Comparison of ENCODE assay signal across 8 mouse cellular contexts in the genomic region with DNA sequence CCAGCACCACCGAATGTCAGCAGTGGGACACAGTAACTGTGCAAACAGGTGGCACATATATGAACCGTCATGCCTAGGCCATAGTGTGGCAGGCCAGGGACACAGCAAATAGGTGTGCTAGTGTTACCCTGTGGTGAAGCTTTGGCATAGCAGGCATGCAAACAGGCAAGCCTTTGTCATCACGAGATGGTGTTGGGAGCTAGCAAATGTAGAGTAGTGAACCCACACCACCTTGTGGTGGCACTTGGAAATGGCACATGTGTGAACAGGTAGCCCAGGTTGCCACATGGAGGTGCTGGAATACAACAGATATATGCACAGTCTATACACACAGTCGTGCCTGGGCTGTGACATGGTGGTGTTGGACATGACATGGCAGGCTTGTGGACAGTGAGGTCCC. TPM values are rescaled to one million over a fixed set of nuclear protein-coding genes. Genes with fewer than 3 reads are reported as not detected.
DNase-seq lines count a peak whose midpoint lies in the region; ATAC-seq and TF ChIP-seq lines count a peak whose summit lies in the region.

No protein-coding gene starts in this region.

- peak; percentile 75 for ATAC-seq in forebrain, postnatal 0 days
- ATAC-seq in hindbrain, embryonic 15.5 days (ENCODE audit: low FRiP score, low read depth), result peak; percentile 62; the same call in 1 of the 2 replicates

- no peaks in the 10 kb centered on the region for H3K79me2 ChIP-seq in MEL (ENCODE audit: control insufficient read depth, insufficient read depth, low read length, poor library complexity)

- peaks cover 0 to 3% of the 10 kb centered on the region in 2 experiments; a peak in 1 of 4 replicates for H3K4me1 ChIP-seq in MEL (ENCODE audit: control insufficient read depth in 1 of 2, insufficient read depth in 2 of 2, low read length in 2 of 2)
- H3K4me1 ChIP-seq in forebrain, postnatal 0 days (ENCODE audit: insufficient read depth), result no peaks in the 10 kb centered on the region
- no peaks in the 10 kb centered on the region for H3K4me1 ChIP-seq in hindbrain, embryonic 15.5 days (replicated peaks)

- no peak for TF ChIP-seq EP300 in MEL (IDR thresholded peaks at IDR 0.05; ENCODE audit: low read depth in 1 of 2, low read length in 2 of 2)

- TF ChIP-seq RAD21 in MEL (IDR thresholded peaks at IDR 0.05; ENCODE audit: low read depth, low read length), result peak; percentile 92

- peak; percentile 83 for DNase-seq in MEL (ENCODE audit: low read depth, low spot score)
- DNase-seq in cerebellum, adult 11 months, result peak; percentile 55
- DNase-seq in forebrain, postnatal 0 days, result peak; percentile 90
- DNase-seq in layer of hippocampus, postnatal 25 days (ENCODE audit: extremely low spot score in 1 of 2, low spot score in 1 of 2), result peak; percentile 71 to 88
- DNase-seq in lung, postnatal 36 days, result peak; percentile 92
- peak; percentile 82 for DNase-seq in retina, embryonic 14.5 days (ENCODE audit: low spot score)
- peak; percentile 75 for DNase-seq in thymus, postnatal 25 days

- no peak overlapping the region for H3K4me2 ChIP-seq in forebrain, postnatal 0 days (ENCODE audit: low read depth)
- H3K4me2 ChIP-seq in hindbrain, embryonic 15.5 days, result no peak overlapping the region

- H3K36me3 ChIP-seq in MEL (ENCODE audit: control insufficient read depth in 1 of 2, insufficient read depth in 2 of 2, low read length in 2 of 2), result no peaks in the 10 kb centered on the region
- no peaks in the 10 kb centered on the region for H3K36me3 ChIP-seq in forebrain, postnatal 0 days (ENCODE audit: insufficient read depth)
- H3K36me3 ChIP-seq in hindbrain, embryonic 15.5 days, result no peaks in the 10 kb centered on the region

- H3K4me3 ChIP-seq in MEL (ENCODE audit: control insufficient read depth in 1 of 2, insufficient read depth in 1 of 2, low read depth in 2 of 2, low read length in 2 of 2), result no peak overlapping the region
- H3K4me3 ChIP-seq in forebrain, postnatal 0 days (ENCODE audit: low read depth, low read length), result no peak overlapping the region
- no peak overlapping the region for H3K4me3 ChIP-seq in hindbrain, embryonic 15.5 days

- WGBS in forebrain, postnatal 0 days, result 29% methylated on average over 4 of the region's 4 CpGs
- 37% methylated on average over 4 of the region's 4 CpGs for WGBS in hindbrain, embryonic 15.5 days

- TF ChIP-seq CTCF in MEL (IDR thresholded peaks at IDR 0.05 in 2 of 3, conservative IDR thresholded peaks at IDR 0.05 in 1 of 3; ENCODE audit: control insufficient read depth in 1 of 3, insufficient read depth in 1 of 3, low read depth in 2 of 3, low read length in 3 of 3, poor library complexity in 1 of 3, severe bottlenecking in 1 of 3), result peak; percentile 74 to 98 (median 87)
- TF ChIP-seq CTCF in forebrain, postnatal 0 days (IDR thresholded peaks at IDR 0.05; ENCODE audit: low read depth), result peak; percentile 98

- H3K27ac ChIP-seq in MEL (ENCODE audit: control insufficient read depth, low read depth, low read length), result no peak overlapping the region
- H3K27ac ChIP-seq in forebrain, postnatal 0 days (ENCODE audit: low read depth, low read length), result no peak overlapping the region
- H3K27ac ChIP-seq in hindbrain, embryonic 15.5 days (replicated peaks), result no peak overlapping the region

- H3K9me3 ChIP-seq in MEL (replicated peaks; ENCODE audit: insufficient read depth, low read length), result no peaks in the 10 kb centered on the region
- H3K9me3 ChIP-seq in forebrain, postnatal 0 days (ENCODE audit: low read length), result no peaks in the 10 kb centered on the region
- no peaks in the 10 kb centered on the region for H3K9me3 ChIP-seq in hindbrain, embryonic 15.5 days

- H3K27me3 ChIP-seq in MEL (ENCODE audit: control insufficient read depth in 1 of 2, insufficient read depth in 2 of 2, low read length in 2 of 2), result no peaks in the 10 kb centered on the region
- H3K27me3 ChIP-seq in forebrain, postnatal 0 days (ENCODE audit: insufficient read depth, low read length), result no peaks in the 10 kb centered on the region
- no peaks in the 10 kb centered on the region for H3K27me3 ChIP-seq in hindbrain, embryonic 15.5 days

- no peak for TF ChIP-seq POLR2A in MEL (IDR thresholded peaks at IDR 0.05; ENCODE audit: control insufficient read depth in 1 of 2, insufficient read depth in 1 of 2, low read depth in 1 of 2, low read length in 2 of 2, poor library complexity in 1 of 2)

- H3K9ac ChIP-seq in MEL (ENCODE audit: control insufficient read depth, low read depth, low read length, poor library complexity, severe bottlenecking), result no peak overlapping the region
- H3K9ac ChIP-seq in forebrain, postnatal 0 days, result no peak overlapping the region
- no peak overlapping the region for H3K9ac ChIP-seq in hindbrain, embryonic 15.5 days

TF ChIP-seq in MEL, 35 proteins besides CTCF, POLR2A, EP300 and RAD21:
- TF ChIP-seq HCFC1 (IDR thresholded peaks at IDR 0.05; ENCODE audit: low read depth, low read length) (no peak), JUND (IDR thresholded peaks at IDR 0.05; ENCODE audit: low read depth, low read length) (no peak), SIN3A (IDR thresholded peaks at IDR 0.05; ENCODE audit: low read length) (peak; percentile 44; the same call in 1 of the 2 replicates), ZMIZ1 (IDR thresholded peaks at IDR 0.05; ENCODE audit: low read depth, low read length) (no peak), MAFK (IDR thresholded peaks at IDR 0.05; ENCODE audit: borderline replicate concordance, low read depth, low read length) (no peak), BHLHE40 (IDR thresholded peaks at IDR 0.05; ENCODE audit: borderline replicate concordance, low read depth, low read length) (0 out of 2 replicates have a peak, but pooled peaks have one; percentile 9), MXI1 (IDR thresholded peaks at IDR 0.05; ENCODE audit: low read depth, low read length) (no peak), ZKSCAN1 (IDR thresholded peaks at IDR 0.05; ENCODE audit: low read depth, low read length) (no peak), GATA1 (IDR thresholded peaks at IDR 0.05; ENCODE audit: low read depth, low read length) (no peak), MAX (IDR thresholded peaks at IDR 0.05; ENCODE audit: low read length) (peak; percentile 86), KAT2A (conservative IDR thresholded peaks at IDR 0.05; ENCODE audit: low read depth, low read length) (no peak), MEF2A (IDR thresholded peaks at IDR 0.05; ENCODE audit: extremely low read depth, insufficient replicate concordance, low read depth, low read length, poor library complexity, severe bottlenecking) (no peak), NELFE (IDR thresholded peaks at IDR 0.05; ENCODE audit: low read depth, low read length) (no peak), POLR2AphosphoS2 (IDR thresholded peaks at IDR 0.05; ENCODE audit: low read length) (no peak), USF1 (IDR thresholded peaks at IDR 0.05; ENCODE audit: low read depth, low read length) (0 out of 2 replicates have a peak, but pooled peaks have one; percentile 16), UBTF (IDR thresholded peaks at IDR 0.05; ENCODE audit: borderline replicate concordance, insufficient read depth, low read depth, low read length) (no peak), SMC3 (IDR thresholded peaks at IDR 0.05; ENCODE audit: low read depth, low read length) (peak; percentile 88), RCOR1 (IDR thresholded peaks at IDR 0.05; ENCODE audit: low read depth, low read length) (no peak), ETS1 (IDR thresholded peaks at IDR 0.05; ENCODE audit: low read depth, low read length) (no peak), TCF12 (IDR thresholded peaks at IDR 0.05; ENCODE audit: low read depth, low read length) (no peak), TAL1 (IDR thresholded peaks at IDR 0.05; ENCODE audit: low read length) (no peak), MYB (IDR thresholded peaks at IDR 0.05; ENCODE audit: low read depth, low read length) (no peak), ZC3H11A (IDR thresholded peaks at IDR 0.05; ENCODE audit: low read depth, low read length) (peak; percentile 87), ZNF384 (IDR thresholded peaks at IDR 0.05; ENCODE audit: low read depth, low read length) (no peak), GABPA (IDR thresholded peaks at IDR 0.05; ENCODE audit: low read depth, low read length) (no peak), TBP (IDR thresholded peaks at IDR 0.05; ENCODE audit: low read depth, low read length) (no peak), ELF1 (IDR thresholded peaks at IDR 0.05; ENCODE audit: low read depth, low read length) (no peak), MAZ (IDR thresholded peaks at IDR 0.05; ENCODE audit: low read depth, low read length) (no peak), MYC (IDR thresholded peaks at IDR 0.05; ENCODE audit: low read depth, low read length) (peak; percentile 88), CHD1 (IDR thresholded peaks at IDR 0.05; ENCODE audit: low read depth, low read length) (no peak), USF2 (IDR thresholded peaks at IDR 0.05; ENCODE audit: borderline replicate concordance in 1 of 2, insufficient read depth in 1 of 2, low read depth in 1 of 2, low read length in 2 of 2) (no peak), POLR2AphosphoS5 (IDR thresholded peaks at IDR 0.05; ENCODE audit: borderline replicate concordance, low read depth, low read length) (no peak), CHD2 (IDR thresholded peaks at IDR 0.05; ENCODE audit: low read length) (no peak), E2F4 (IDR thresholded peaks at IDR 0.05; ENCODE audit: borderline replicate concordance, low read depth, low read length) (no peak), NRF1 (IDR thresholded peaks at IDR 0.05; ENCODE audit: insufficient read depth, low read depth, low read length, poor library complexity, severe bottlenecking) (no peak)
TF ChIP-seq in MEL: peak in this region for 7.

RNA-seq across cellular contexts. Expression of a gene that starts 30.5 kb away (rescaled TPM):
- total RNA-seq in MEL (2012; rRNA removed), result 18.9 and 50.4 TPM in 2 replicates
- 10 to 100 TPM in 1 of 2 experiments, not detected in 1; 50.2 TPM for polyA plus RNA-seq in MEL (2012; ENCODE audit: insufficient read depth in 1 of 2, insufficient read length in 2 of 2, low read depth in 1 of 2, low replicate concordance in 2 of 2, missing spikeins in 1 of 2)
- total RNA-seq in forebrain, postnatal 0 days (2014; rRNA removed), result 26.7 and 29.3 TPM in 2 replicates
- polyA plus RNA-seq in forebrain, postnatal 0 days (2015; fragmentation: Nextera tagmentation; extraction: Ambion mirVana), result 12.4 and 13.4 TPM in 2 replicates
- polyA plus RNA-seq in hindbrain, embryonic 15.5 days (2015; fragmentation: Nextera tagmentation; extraction: Ambion mirVana), result 28.7 and 28.8 TPM in 2 replicates
- total RNA-seq in layer of hippocampus, postnatal 25 days (2021), result 10 to 100 TPM; 41.8 to 47.2 TPM
